25 mouse cellular contexts compared by ENCODE assay signal in genomic region chr2:37797046-37797445, GRCm38 (mm10). TPM values are rescaled to one million over a fixed set of nuclear protein-coding genes. Genes with fewer than 3 reads are reported as not detected.
DNase-seq lines count a peak whose midpoint lies in the region; ATAC-seq lines count a peak whose summit lies in the region.
"Had no signal": no experiment of that assay in that cellular context is flagged by ENCODE, and none has a peak within 500 bp of the region (broad histone marks: within the 10 kb centered on the region; RNA-seq: fewer than 3 reads in every experiment).

No protein-coding gene starts in this region.

- no peaks in the 10 kb centered on the region for H3K9me3 ChIP-seq in heart, embryonic 13.5 days
- peaks cover 4% of the 10 kb centered on the region; the same call in 1 of the 2 replicates for H3K9me3 ChIP-seq in limb, embryonic 11.5 days (ENCODE audit: control insufficient read depth, low read length)
- H3K9me3 ChIP-seq in limb, embryonic 13.5 days = peaks cover 7% of the 10 kb centered on the region; the same call in 1 of the 2 replicates
- H3K9me3 ChIP-seq: forebrain, embryonic 15.5 days; heart, embryonic 12.5 days; hindbrain, embryonic 12.5 days; hindbrain, embryonic 15.5 days had no signal

- no peak for DNase-seq in heart, adult 18-20 months
- DNase-seq in kidney, adult 9 months = peak; percentile 52
- DNase-seq in kidney, postnatal 4 days = no peak
- DNase-seq in limb, embryonic 11.5 days (ENCODE audit: low spot score) = no peak
- DNase-seq: adrenal gland, adult 2 months; adrenal gland, postnatal 14 days; cerebellum, adult 11 months; cerebellum, adult 2 months; cerebellum, adult 9-11 months; cerebellum, postnatal 25 days; embryo, embryonic 11 days; gastrocnemius, postnatal 25 days; heart, postnatal 14 days had no signal

- H3K4me1 ChIP-seq in heart, embryonic 13.5 days = peaks cover 44% of the 10 kb centered on the region
- H3K4me1 ChIP-seq in limb, embryonic 11.5 days (ENCODE audit: control insufficient read depth, insufficient read depth, low read length) = peaks cover 27% of the 10 kb centered on the region
- peaks cover 45% of the 10 kb centered on the region for H3K4me1 ChIP-seq in limb, embryonic 13.5 days
- H3K4me1 ChIP-seq: forebrain, embryonic 15.5 days; hindbrain, embryonic 15.5 days had no signal

- H3K4me3 ChIP-seq in heart, embryonic 13.5 days = no peak overlapping the region
- H3K4me3 ChIP-seq in limb, embryonic 11.5 days (ENCODE audit: low read depth, low read length) = no peak overlapping the region
- no peak overlapping the region for H3K4me3 ChIP-seq in limb, embryonic 13.5 days
- H3K4me3 ChIP-seq: forebrain, embryonic 10.5 days; forebrain, embryonic 15.5 days; heart, embryonic 12.5 days; hindbrain, embryonic 12.5 days; hindbrain, embryonic 15.5 days had no signal

- no peaks in the 10 kb centered on the region; the same call in 1 of the 2 replicates for H3K36me3 ChIP-seq in heart, embryonic 13.5 days
- no peaks in the 10 kb centered on the region for H3K36me3 ChIP-seq in limb, embryonic 11.5 days (ENCODE audit: control insufficient read depth, insufficient read depth, low read length)
- H3K36me3 ChIP-seq in limb, embryonic 13.5 days = peaks cover 15% of the 10 kb centered on the region
- H3K36me3 ChIP-seq: hindbrain, embryonic 15.5 days had no signal

- no peak overlapping the region for H3K4me2 ChIP-seq in heart, embryonic 13.5 days
- H3K4me2 ChIP-seq in limb, embryonic 11.5 days (ENCODE audit: low read depth, severe bottlenecking) = no peak overlapping the region
- H3K4me2 ChIP-seq in limb, embryonic 13.5 days (replicated peaks) = no peak overlapping the region
- H3K4me2 ChIP-seq: forebrain, embryonic 15.5 days; hindbrain, embryonic 12.5 days; hindbrain, embryonic 15.5 days had no signal

- no peak for ATAC-seq in heart, embryonic 13.5 days (ENCODE audit: extremely low read depth, insufficient number of reproducible peaks, low FRiP score, low TSS enrichment)
- no peak for ATAC-seq in limb, embryonic 11.5 days (ENCODE audit: insufficient number of reproducible peaks, low FRiP score, low TSS enrichment, low read depth)
- no peak for ATAC-seq in limb, embryonic 13.5 days (ENCODE audit: low FRiP score, low read depth)
- ATAC-seq in granulocyte monocyte progenitor cell, adult 5-6 weeks (replicated peaks; ENCODE audit: poor library complexity, severe bottlenecking) = no peak
- ATAC-seq: CD4-positive, CD25-positive, alpha-beta regulatory T cell, adult 4 months; forebrain, embryonic 15.5 days had no signal

- H3K27ac ChIP-seq in heart, embryonic 13.5 days (replicated peaks) = peak overlapping the region; percentile 75
- peak overlapping the region; percentile 49; the same call in 1 of the 2 replicates for H3K27ac ChIP-seq in limb, embryonic 11.5 days (replicated peaks; ENCODE audit: low read depth, low read length)
- peak overlapping the region; percentile 81; the same call in 1 of the 2 replicates for H3K27ac ChIP-seq in limb, embryonic 13.5 days
- H3K27ac ChIP-seq: forebrain, embryonic 10.5 days; forebrain, embryonic 15.5 days; hindbrain, embryonic 12.5 days; hindbrain, embryonic 15.5 days had no signal

- 81% methylated on average over 4 of the region's 4 CpGs for WGBS in heart, embryonic 13.5 days
- 90% methylated on average over 4 of the region's 4 CpGs for WGBS in limb, embryonic 11.5 days
- WGBS in limb, embryonic 13.5 days = 87% methylated on average over 4 of the region's 4 CpGs

- H3K9ac ChIP-seq in heart, embryonic 13.5 days = no peak overlapping the region
- no peak overlapping the region for H3K9ac ChIP-seq in limb, embryonic 11.5 days (ENCODE audit: low read length)
- H3K9ac ChIP-seq in limb, embryonic 13.5 days = no peak overlapping the region
- H3K9ac ChIP-seq: forebrain, embryonic 15.5 days; hindbrain, embryonic 12.5 days; hindbrain, embryonic 15.5 days had no signal

- H3K27me3 ChIP-seq in heart, embryonic 13.5 days (replicated peaks) = peaks cover 33% of the 10 kb centered on the region
- H3K27me3 ChIP-seq in limb, embryonic 11.5 days (ENCODE audit: control insufficient read depth, insufficient read depth, low read length) = peaks cover 16% of the 10 kb centered on the region
- peaks cover 40% of the 10 kb centered on the region for H3K27me3 ChIP-seq in limb, embryonic 13.5 days
- H3K27me3 ChIP-seq: forebrain, embryonic 15.5 days had no signal

RNA-seq across cellular contexts. Expression of gene Crb2, which starts 21.0 kb away (rescaled TPM):
- 3.0 and 4.0 TPM in 2 replicates for polyA plus RNA-seq in heart, embryonic 13.5 days (2015; fragmentation: Nextera tagmentation; extraction: Ambion mirVana)
- under 1 TPM; 0.57 to 0.75 TPM for total RNA-seq in heart, adult 18-20 months (2021)
- 0.80 and 0.82 TPM in 2 replicates for polyA plus RNA-seq in limb, embryonic 11.5 days (2014; fragmentation: Nextera tagmentation; extraction: Ambion mirVana)
- polyA plus RNA-seq in limb, embryonic 13.5 days (2015; fragmentation: Nextera tagmentation; extraction: Ambion mirVana) = 0.51 and 0.56 TPM in 2 replicates
- total RNA-seq in granulocyte monocyte progenitor cell, adult 5-6 weeks (2014; fragmentation: Nextera tagmentation) = not detected in 2 replicates
- total RNA-seq in granulocyte monocyte progenitor cell, adult 5-6 weeks (2017) = not detected in 2 replicates
- total RNA-seq: common myeloid progenitor, adult 5-6 weeks; gastrocnemius, postnatal 25 days; hematopoietic stem cell, adult 5-6 weeks; MEL had no signal
